Mouse (Mus musculus): ENCODE results near the gene Diras2.

Gene Diras2

GRCm38 (mm10) chr13:52531121-52531520 lies at the start of gene Diras2:
Gene Diras2 (minus strand): TSS chr13:52531279.
- DNase-seq, result no peak

- DNase-seq, result no peak
These were observed 47.7 kb upstream of the Diras2 start for GRCm38 (mm10) chr13:52578776-52579175.

- DNase-seq, result no peak
These were observed 46.9 kb upstream of the Diras2 start for GRCm38 (mm10) chr13:52577939-52578338.

- DNase-seq, result no peak
These were observed 46.3 kb upstream of the Diras2 start for GRCm38 (mm10) chr13:52577326-52577920.

GRCm38 (mm10) chr13:52576841-52577240 lies 45.8 kb upstream of the Diras2 start:
- DNase-seq, result no peak

GRCm38 (mm10) chr13:52576021-52576614 lies 45.0 kb upstream of the Diras2 start:
- no peak for DNase-seq

GRCm38 (mm10) chr13:52575483-52575882 lies 44.4 kb upstream of the Diras2 start:
- no peak for DNase-seq

- DNase-seq, result no peak
These were observed 43.2 kb upstream of the Diras2 start for GRCm38 (mm10) chr13:52574311-52574710.

- no peak for DNase-seq
These were observed 41.7 kb upstream of the Diras2 start for GRCm38 (mm10) chr13:52572451-52573446.

- no peak for DNase-seq
These were observed 40.7 kb upstream of the Diras2 start for GRCm38 (mm10) chr13:52571591-52572384.

- DNase-seq, result no peak
These were observed 39.2 kb upstream of the Diras2 start for GRCm38 (mm10) chr13:52570276-52570675.

- no peak for DNase-seq
These were observed 38.2 kb upstream of the Diras2 start for GRCm38 (mm10) chr13:52569194-52569769.

- no peak for DNase-seq
These were observed 35.7 kb upstream of the Diras2 start for GRCm38 (mm10) chr13:52566777-52567176.

- DNase-seq, result peak; percentile 37
These were observed 35.2 kb upstream of the Diras2 start for GRCm38 (mm10) chr13:52566188-52566760.

GRCm38 (mm10) chr13:52565103-52565739 lies 34.1 kb upstream of the Diras2 start:
- peak; percentile 32 for DNase-seq

GRCm38 (mm10) chr13:52562166-52562571 lies 31.1 kb upstream of the Diras2 start:
- no peak for DNase-seq

GRCm38 (mm10) chr13:52561367-52562165 lies 30.5 kb upstream of the Diras2 start:
- no peak for DNase-seq

GRCm38 (mm10) chr13:52557421-52557820 lies 26.3 kb upstream of the Diras2 start:
- DNase-seq, result no peak

- no peak for DNase-seq
These were observed 23.6 kb upstream of the Diras2 start for GRCm38 (mm10) chr13:52554722-52555121.

- DNase-seq, result no peak
These were observed 21.9 kb upstream of the Diras2 start for GRCm38 (mm10) chr13:52552822-52553477.

All from thymus, postnatal 14 days (tissue).